Mouse (Mus musculus) MEL (cell line): ENCODE results near the gene Rplp2. TPM values are rescaled to one million over a fixed set of nuclear protein-coding genes. Genes with fewer than 3 reads are reported as not detected.

Source experiments
- DNase-seq: peaks from one replicate; pipeline ENCODE4 v3.0.0; 2011; ENCODE audit warnings: low read depth, low spot score
- H3K27ac ChIP-seq: 2 replicates; pipeline ENCODE4 v1.5.1; 2012; ENCODE audit warnings: low read depth, mild to moderate bottlenecking, control low read depth, low read length, moderate library complexity; ENCODE audit not compliant: control insufficient read depth
- H3K27me3 ChIP-seq, 2 experiments: fragments of 150-350 bp in 1 of 2; sonication (generic) in 1 of 2; 2 replicates each; pipeline ENCODE4 v1.6.1; 2012; ENCODE audit warnings: low read length in 2 of 2, mild to moderate bottlenecking in 2 of 2, improper control_type of control experiment in 1 of 2, moderate library complexity in 1 of 2; ENCODE audit not compliant: insufficient read depth in 2 of 2, control insufficient read depth in 1 of 2
- H3K36me3 ChIP-seq, 2 experiments: 2 replicates each; pipeline ENCODE4 v1.6.1; 2012 to 2014; ENCODE audit warnings: low read length in 2 of 2, improper control_type of control experiment in 1 of 2, inconsistent platforms in 1 of 2, mild to moderate bottlenecking in 1 of 2; ENCODE audit not compliant: insufficient read depth in 2 of 2, control insufficient read depth in 1 of 2
- H3K4me1 ChIP-seq, 2 experiments: fragments of 150-350 bp in 1 of 2; sonication (generic) in 1 of 2; 2 replicates each; pipeline ENCODE4 v1.6.1; 2012; ENCODE audit warnings: low read length in 2 of 2, improper control_type of control experiment in 1 of 2, mild to moderate bottlenecking in 1 of 2; ENCODE audit not compliant: insufficient read depth in 2 of 2, control insufficient read depth in 1 of 2
- H3K4me3 ChIP-seq, 2 experiments: fragments of 150-350 bp in 1 of 2; sonication (generic) in 1 of 2; 2 replicates each; pipeline ENCODE4 v1.5.1; 2012; ENCODE audit warnings: low read depth in 2 of 2, low read length in 2 of 2, mild to moderate bottlenecking in 2 of 2, moderate library complexity in 2 of 2, control low read depth in 1 of 2, improper control_type of control experiment in 1 of 2; ENCODE audit not compliant: control insufficient read depth in 1 of 2, insufficient read depth in 1 of 2
- H3K79me2 ChIP-seq: 2 replicates; pipeline ENCODE4 v1.6.1; 2012; ENCODE audit warnings: mild to moderate bottlenecking, low read length, moderate library complexity; ENCODE audit not compliant: control insufficient read depth, poor library complexity, insufficient read depth
- H3K9ac ChIP-seq: 2 replicates; pipeline ENCODE4 v1.6.1; 2012; ENCODE audit warnings: low read depth, mild to moderate bottlenecking, control low read depth, low read length, moderate library complexity; ENCODE audit not compliant: control insufficient read depth, poor library complexity, severe bottlenecking
- H3K9me3 ChIP-seq: fragments of 150-350 bp; sonication (generic); replicated peaks from 2 replicates; pipeline ENCODE4 v1.6.1; 2012; ENCODE audit warnings: mild to moderate bottlenecking, low read length, improper control_type of control experiment, moderate library complexity; ENCODE audit not compliant: insufficient read depth
- BHLHE40 ChIP-seq: IDR thresholded peaks from 2 replicates; pipeline ENCODE4 v1.6.1; 2012; ENCODE audit warnings: low read depth, mild to moderate bottlenecking, inconsistent platforms, low read length, improper control_type of control experiment, borderline replicate concordance
- CTCF ChIP-seq, 3 experiments: IDR thresholded peaks in 2 of 3; conservative IDR thresholded peaks in 1 of 3; 2 replicates each; pipeline ENCODE4 v1.5.1; 2011 to 2012; ENCODE audit warnings: low read length in 3 of 3, low read depth in 2 of 3, mild to moderate bottlenecking in 2 of 3, improper control_type of control experiment in 1 of 3, inconsistent platforms in 1 of 3, mixed read lengths in 1 of 3, moderate library complexity in 1 of 3; ENCODE audit not compliant: control insufficient read depth in 1 of 3, insufficient read depth in 1 of 3, poor library complexity in 1 of 3, severe bottlenecking in 1 of 3
- ETS1 ChIP-seq: IDR thresholded peaks from 2 replicates; pipeline ENCODE4 v1.6.1; 2012; ENCODE audit warnings: low read depth, mild to moderate bottlenecking, inconsistent platforms, low read length, improper control_type of control experiment, moderate library complexity
- GATA1 ChIP-seq: IDR thresholded peaks from 2 replicates; pipeline ENCODE4 v1.6.1; 2011; ENCODE audit warnings: low read depth, low read length, improper control_type of control experiment
- HCFC1 ChIP-seq: IDR thresholded peaks from 2 replicates; pipeline ENCODE4 v1.6.1; 2012; ENCODE audit warnings: low read depth, mild to moderate bottlenecking, inconsistent platforms, low read length, improper control_type of control experiment, moderate library complexity
- MAX ChIP-seq: IDR thresholded peaks from 2 replicates; pipeline ENCODE4 v1.6.1; 2011; ENCODE audit warnings: low read length, improper control_type of control experiment
- MEF2A ChIP-seq: IDR thresholded peaks from 2 replicates; pipeline ENCODE4 v1.6.1; 2014; ENCODE audit warnings: low read depth, mild to moderate bottlenecking, inconsistent platforms, low read length, improper control_type of control experiment; ENCODE audit not compliant: poor library complexity, insufficient replicate concordance, severe bottlenecking; ENCODE audit errors: extremely low read depth
- MYB ChIP-seq: IDR thresholded peaks from 2 replicates; pipeline ENCODE4 v1.6.1; 2011; ENCODE audit warnings: mild to moderate bottlenecking, low read depth, low read length, improper control_type of control experiment
- MYC ChIP-seq: IDR thresholded peaks from 2 replicates; pipeline ENCODE4 v1.6.1; 2011; ENCODE audit warnings: low read depth, mild to moderate bottlenecking, low read length, improper control_type of control experiment, moderate library complexity
- POLR2A ChIP-seq, 2 experiments: IDR thresholded peaks; 2 replicates each; pipeline ENCODE4 v1.6.1; 2011 to 2012; ENCODE audit warnings: low read length in 2 of 2, mild to moderate bottlenecking in 2 of 2, control low read depth in 1 of 2, improper control_type of control experiment in 1 of 2, low read depth in 1 of 2, moderate library complexity in 1 of 2; ENCODE audit not compliant: control insufficient read depth in 1 of 2, insufficient read depth in 1 of 2, poor library complexity in 1 of 2
- RAD21 ChIP-seq: IDR thresholded peaks from 2 replicates; pipeline ENCODE4 v1.6.1; 2011; ENCODE audit warnings: mild to moderate bottlenecking, low read depth, low read length, improper control_type of control experiment
- SMC3 ChIP-seq: IDR thresholded peaks from 2 replicates; pipeline ENCODE4 v1.6.1; 2011; ENCODE audit warnings: low read depth, low read length, improper control_type of control experiment
- TCF12 ChIP-seq: IDR thresholded peaks from 2 replicates; pipeline ENCODE4 v1.6.1; 2014; ENCODE audit warnings: low read depth, mild to moderate bottlenecking, inconsistent platforms, low read length, improper control_type of control experiment, moderate library complexity
- ZC3H11A ChIP-seq: IDR thresholded peaks from 2 replicates; pipeline ENCODE4 v1.6.1; 2012; ENCODE audit warnings: low read depth, mild to moderate bottlenecking, inconsistent platforms, low read length, improper control_type of control experiment
- ZKSCAN1 ChIP-seq: IDR thresholded peaks from 2 replicates; pipeline ENCODE4 v1.6.1; 2012; ENCODE audit warnings: low read depth, mild to moderate bottlenecking, inconsistent platforms, low read length, improper control_type of control experiment, moderate library complexity
- polyA plus RNA-seq, 2 experiments: library from polyadenylated mRNA; stranded (reverse) in 1 of 2; unstranded in 1 of 2; fragments of >175 nt in 1 of 2; fragments of >200 nt in 1 of 2; gene quantifications; 2 replicates each; pipeline versions ENCODE4 v1.2.1 to v1.2.4; 2012; ENCODE audit warnings: low replicate concordance in 2 of 2, low read depth in 1 of 2; ENCODE audit not compliant: insufficient read length in 2 of 2, insufficient read depth in 1 of 2, missing spikeins in 1 of 2
- total RNA-seq: library from RNA; depleted of rRNA; stranded (reverse); fragments of 300-350 nt; gene quantifications from 2 replicates; pipeline ENCODE4 v1.2.3, GENCODE M21; 2012

Rplp2 gene
- total and polyA plus RNA-seq, 3 experiments = 3,503 to 3,690 TPM; not detected in 1

GRCm38 (mm10) chr7:141447110-141447991, at the start of gene Rplp2 (continued):
- TF ChIP-seq MYB = no peak
- no peak for TF ChIP-seq GATA1
- TF ChIP-seq MAX = peak; percentile 98
- TF ChIP-seq TCF12 = peak; percentile 65
- TF ChIP-seq POLR2A (IDR thresholded peaks at IDR 0.05; ENCODE audit: control insufficient read depth in 1 of 2, insufficient read depth in 1 of 2, low read depth in 1 of 2, low read length in 2 of 2, poor library complexity in 1 of 2) = peak; percentile 87 to 93
- TF ChIP-seq CTCF (IDR thresholded peaks at IDR 0.05 in 2 of 3, conservative IDR thresholded peaks at IDR 0.05 in 1 of 3; ENCODE audit: control insufficient read depth in 1 of 3, insufficient read depth in 1 of 3, low read depth in 2 of 3, low read length in 3 of 3, poor library complexity in 1 of 3, severe bottlenecking in 1 of 3) = 0 out of 6 replicates have a peak, but pooled peaks of 1 of the 3 experiments have one; percentile 7

GRCm38 (mm10) chr7:141403305-141403704, 43.9 kb upstream of the Rplp2 start:
- no peaks in the 10 kb centered on the region for H3K27me3 ChIP-seq
- peaks cover 0 to 14% of the 10 kb centered on the region in 2 experiments; a peak in 2 of 4 replicates for H3K36me3 ChIP-seq
- no peak overlapping the region for H3K4me3 ChIP-seq
- DNase-seq = peak; percentile 79
- no peaks in the 10 kb centered on the region for H3K9me3 ChIP-seq
- TF ChIP-seq MYC (peak; percentile 63; the same call in 1 of the 2 replicates), HCFC1 (0 out of 2 replicates have a peak, but pooled peaks have one; percentile 28), SMC3 (peak; percentile 76), CTCF (IDR thresholded peaks at IDR 0.05 in 2 of 3, conservative IDR thresholded peaks at IDR 0.05 in 1 of 3; ENCODE audit: control insufficient read depth in 1 of 3, insufficient read depth in 1 of 3, low read depth in 2 of 3, low read length in 3 of 3, poor library complexity in 1 of 3, severe bottlenecking in 1 of 3) (peak; percentile 92 to 93 (median 92)), MEF2A (no peak), GATA1 (no peak), ZC3H11A (peak; percentile 75), ZKSCAN1 (no peak), ETS1 (no peak), MYB (no peak), BHLHE40 (0 out of 2 replicates have a peak, but pooled peaks have one; percentile 9), MAX (no peak), RAD21 (peak; percentile 87)
- no peaks in the 10 kb centered on the region for H3K4me1 ChIP-seq
- H3K79me2 ChIP-seq = no peaks in the 10 kb centered on the region; the same call in 1 of the 2 replicates
- H3K9ac ChIP-seq = no peak overlapping the region
- no peak overlapping the region for H3K27ac ChIP-seq
